8 mouse cellular contexts compared by ENCODE assay signal in the genomic region with DNA sequence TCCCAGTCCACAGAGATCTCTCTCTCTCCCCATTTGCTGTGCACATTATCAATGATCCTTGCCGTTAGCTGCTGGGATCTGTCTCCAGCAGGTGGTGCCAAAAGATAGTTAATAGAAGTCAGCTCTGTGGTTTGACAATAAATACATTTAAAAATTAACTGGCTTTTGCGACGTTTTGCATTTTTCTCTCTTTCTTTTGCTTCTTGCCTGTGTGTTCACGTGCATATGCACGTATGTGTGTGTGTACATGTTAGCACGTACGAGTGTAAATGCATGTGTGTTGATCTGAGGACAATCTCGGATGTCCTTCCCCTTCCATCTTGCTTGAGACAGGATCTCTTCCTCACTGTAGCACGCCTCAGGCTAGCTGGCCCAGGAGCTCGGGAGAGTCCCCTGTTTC. TPM values are rescaled to one million over a fixed set of nuclear protein-coding genes. Genes with fewer than 3 reads are reported as not detected.
DNase-seq lines count a peak whose midpoint lies in the region; TF ChIP-seq lines count a peak whose summit lies in the region.
"Had no signal": no experiment of that assay in that cellular context is flagged by ENCODE, and none has a peak within 500 bp of the region (broad histone marks: within the 10 kb centered on the region; RNA-seq: fewer than 3 reads in every experiment).

No protein-coding gene starts in this region.

- no peak overlapping the region for H3K4me3 ChIP-seq in bone marrow, adult 2 months (replicated peaks; ENCODE audit: control insufficient read depth, low read depth, low read length)
- H3K4me3 ChIP-seq in lung, adult 2 months (replicated peaks; ENCODE audit: extremely low read depth, low read depth, low read length), result no peak overlapping the region
- H3K4me3 ChIP-seq: heart, embryonic 15.5 days had no signal

- no peak for TF ChIP-seq POLR2A in bone marrow, adult 2 months (IDR thresholded peaks at IDR 0.05; ENCODE audit: borderline replicate concordance, control insufficient read depth, low read depth, low read length)
- no peak for TF ChIP-seq POLR2A in lung, adult 2 months (IDR thresholded peaks at IDR 0.05; ENCODE audit: borderline replicate concordance, extremely low read depth, low read depth, low read length)

- peak; percentile 51 for DNase-seq in urinary bladder, postnatal 14 days (ENCODE audit: low spot score)
- no peak for DNase-seq in urinary bladder, postnatal 4 days (ENCODE audit: low spot score in 2 of 2)
- DNase-seq in forelimb bud, embryonic 11.5 days (ENCODE audit: low read depth, low spot score), result peak; percentile 35
- DNase-seq in kidney, postnatal 25 days, result peak; percentile 44 to 70
- peak; percentile 19 for DNase-seq in lung, adult 2 months
- DNase-seq in right cerebral cortex, postnatal 25 days, result peak; percentile 48

- 28% methylated on average over 10 of the region's 10 CpGs for WGBS in bone marrow, adult 2 months
- WGBS in lung, adult 2 months, result 36% methylated on average over 10 of the region's 10 CpGs

- no peaks in the 10 kb centered on the region; the same call in 1 of the 2 replicates for H3K4me1 ChIP-seq in bone marrow, adult 2 months (ENCODE audit: control insufficient read depth, insufficient read depth, low read length)
- H3K4me1 ChIP-seq in lung, adult 2 months (ENCODE audit: control insufficient read depth, insufficient read depth, low read length), result no peaks in the 10 kb centered on the region
- H3K4me1 ChIP-seq: heart, embryonic 15.5 days had no signal

- H3K27ac ChIP-seq in bone marrow, adult 2 months (ENCODE audit: control insufficient read depth, insufficient read depth, low read depth, low read length, poor library complexity), result no peak overlapping the region
- H3K27ac ChIP-seq: heart, embryonic 15.5 days had no signal

- 0 out of 2 replicates have a peak, but pooled peaks have one; percentile 16 for TF ChIP-seq CTCF in bone marrow, adult 2 months (IDR thresholded peaks at IDR 0.05; ENCODE audit: control insufficient read depth, insufficient read depth, low read length)
- 0 out of 2 replicates have a peak, but pooled peaks have one; percentile 30 for TF ChIP-seq CTCF in lung, adult 2 months (IDR thresholded peaks at IDR 0.05; ENCODE audit: insufficient read depth, low read length)

RNA-seq across cellular contexts. Expression of a gene that starts 37.3 kb away (rescaled TPM):
- polyA plus RNA-seq in bone marrow, adult 2 months (2011; ENCODE audit: insufficient read depth, insufficient read length, low replicate concordance, missing spikeins), result not detected in 2 replicates
- polyA plus RNA-seq in lung, adult 2 months (2012; rRNA removed), result 1.3 and 2.4 TPM in 2 replicates

Comparison
In these comparisons a context has a peak if more than half of its experiments do, and no peak if none do; other contexts are left out.
1. DNase-seq: peak in urinary bladder, postnatal 14 days (single experiment), forelimb bud, embryonic 11.5 days (single experiment), kidney, postnatal 25 days (2 of 2), lung, adult 2 months (single experiment) and right cerebral cortex, postnatal 25 days (single experiment); none in urinary bladder, postnatal 4 days (0 of 2).